Mouse (Mus musculus) mouse trophoblast stem cell (cell line): ENCODE measurements around the gene Cab39l.

ENCODE experiments used
- in situ Hi-C, 2 experiments: fragments of 300-500 bp; cut with MseI, MboI; formaldehyde crosslinking; loops; 2 replicates in 1 of 2; 3 replicates in 1 of 2; pipeline ENCODE4 v1.15.1; 2025

The Cab39l gene

DNA sequence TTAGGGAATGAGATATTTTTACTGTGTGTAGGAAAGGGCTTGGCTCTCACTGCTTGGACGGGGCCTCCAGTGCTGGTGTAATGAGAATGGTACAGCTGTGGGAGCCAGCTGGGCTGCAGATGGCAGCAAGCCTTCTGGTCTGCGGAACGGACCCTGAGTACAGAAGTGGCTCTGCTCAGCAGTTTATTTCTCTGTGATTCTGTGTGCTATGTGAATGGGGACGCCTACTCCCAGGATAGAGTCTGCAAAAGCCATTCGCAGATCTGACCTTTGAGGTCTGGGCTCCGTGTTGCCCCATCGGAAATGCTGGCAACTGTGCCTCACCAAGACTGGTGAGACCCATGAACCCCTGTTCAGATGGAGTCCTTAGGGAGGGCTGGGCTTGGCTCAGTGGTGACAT lies 187.1 kb downstream of the Cab39l start:
- in situ Hi-C loops = no loop called here

- in situ Hi-C loops = no loop called here
These were observed 188.5 kb downstream of the Cab39l start for GRCm38 (mm10) chr14:59629308-59629707.

DNA sequence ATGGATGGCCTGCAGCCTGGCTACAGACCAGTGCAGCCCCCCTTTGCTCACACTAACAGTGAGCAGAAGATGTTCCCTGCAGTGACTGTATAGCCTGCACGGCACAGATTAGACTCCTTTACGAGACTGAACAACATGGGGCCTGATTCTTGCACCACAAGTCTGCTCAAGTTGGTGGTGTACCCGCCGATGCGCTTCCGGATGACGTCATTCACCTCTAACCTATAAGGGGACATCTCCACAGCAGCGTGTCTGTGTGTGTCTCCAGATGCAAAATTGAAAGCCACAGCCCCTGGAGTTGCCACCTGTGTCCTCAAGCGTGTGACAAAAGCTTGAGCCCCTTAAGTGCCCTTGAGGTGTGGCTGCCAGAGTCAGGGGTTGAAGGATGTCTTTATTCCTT lies 189.3 kb downstream of the Cab39l start:
- in situ Hi-C loops = no loop called here

- in situ Hi-C loops = no loop called here
These were observed 191.3 kb downstream of the Cab39l start for GRCm38 (mm10) chr14:59632067-59632466.

GRCm38 (mm10) chr14:59633295-59633898 lies 192.6 kb downstream of the Cab39l start:
- in situ Hi-C loops = no loop called here

DNA sequence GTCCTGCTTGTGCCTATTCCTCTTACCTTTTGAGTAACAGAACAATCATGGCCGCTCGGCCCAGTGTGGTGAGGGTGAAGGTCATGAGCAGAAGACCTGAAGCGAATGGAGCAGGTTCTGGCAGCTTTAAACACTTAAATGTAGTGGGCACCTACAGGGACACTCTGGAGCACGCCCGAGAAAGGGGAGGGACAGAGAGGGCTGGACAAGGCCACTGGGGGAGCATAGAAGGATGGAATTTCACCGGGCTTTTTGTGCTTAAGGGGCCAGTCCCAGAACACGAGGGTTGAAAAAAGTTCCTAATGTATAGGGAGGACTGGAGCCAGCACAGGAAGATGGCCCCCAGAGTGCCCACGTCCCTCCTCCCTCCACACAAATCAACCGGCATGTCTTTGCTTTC lies 193.2 kb downstream of the Cab39l start:
- in situ Hi-C loops = no loop called here
